Mouse (Mus musculus): ENCODE results near the gene Plekhh1. TPM values are rescaled to one million over a fixed set of nuclear protein-coding genes. Genes with fewer than 3 reads are reported as not detected.
"Not testable (repeated sequence)": the region's sequence is repeated elsewhere in the genome, so short reads cannot be mapped to it uniquely, and the experiment has no call there.

Gene Plekhh1
- polyA plus RNA-seq, 1 experiment from 2014 or later = 3.1 TPM

DNA sequence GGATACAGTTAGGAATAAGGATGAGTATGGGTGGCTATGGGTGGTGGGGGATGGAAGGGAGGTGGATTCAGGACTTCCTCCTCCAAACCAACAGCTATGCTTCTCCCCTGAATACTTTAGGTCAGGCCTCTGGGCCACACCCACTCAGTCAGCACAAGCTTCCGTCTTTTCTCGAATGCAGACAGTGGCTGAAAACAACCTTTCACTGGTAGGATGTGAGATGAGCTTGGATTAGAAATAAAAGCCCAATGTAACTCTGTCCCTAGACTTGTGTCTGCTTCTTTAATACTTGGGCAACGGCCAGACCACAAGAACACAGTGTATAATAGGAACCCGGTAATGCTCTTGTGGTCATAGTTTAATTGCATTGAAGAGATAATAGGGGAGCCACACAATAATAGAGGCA lies 11.0 kb upstream of the Plekhh1 start:
- WGBS = 57% methylated on average over 4 of the region's 4 CpGs
- ATAC-seq (ENCODE audit: low read depth) = no peak
- no peaks in the 10 kb centered on the region for H3K4me1 ChIP-seq (replicated peaks; ENCODE audit: control insufficient read depth, insufficient read depth, low read length)
- H3K27ac ChIP-seq (ENCODE audit: low read length) = no peak overlapping the region
- no peak overlapping the region for H3K9ac ChIP-seq (ENCODE audit: low read length)
- H3K36me3 ChIP-seq (ENCODE audit: control insufficient read depth, insufficient read depth, low read length) = no peaks in the 10 kb centered on the region
- H3K9me3 ChIP-seq (ENCODE audit: control insufficient read depth, low read length) = no peaks in the 10 kb centered on the region
- H3K4me2 ChIP-seq (ENCODE audit: low read depth, low read length) = no peak overlapping the region
- no peaks in the 10 kb centered on the region for H3K27me3 ChIP-seq (ENCODE audit: control insufficient read depth, insufficient read depth, low read depth, low read length)
- H3K4me3 ChIP-seq (ENCODE audit: low read length) = no peak overlapping the region

GRCm38 (mm10) chr12:79021902-79022301 lies 7.1 kb upstream of the Plekhh1 start:
- H3K4me2 ChIP-seq (ENCODE audit: low read depth, low read length) = no peak overlapping the region
- no peak overlapping the region for H3K9ac ChIP-seq (ENCODE audit: low read length)
- H3K9me3 ChIP-seq (ENCODE audit: control insufficient read depth, low read length) = no peaks in the 10 kb centered on the region
- no peak for ATAC-seq (ENCODE audit: low read depth)
- no peaks in the 10 kb centered on the region for H3K4me1 ChIP-seq (replicated peaks; ENCODE audit: control insufficient read depth, insufficient read depth, low read length)
- WGBS = 80% methylated on average over 1 of the region's 1 CpGs
- no peaks in the 10 kb centered on the region for H3K36me3 ChIP-seq (ENCODE audit: control insufficient read depth, insufficient read depth, low read length)
- no peak overlapping the region for H3K4me3 ChIP-seq (ENCODE audit: low read length)
- no peaks in the 10 kb centered on the region; the same call in 1 of the 2 replicates for H3K27me3 ChIP-seq (ENCODE audit: control insufficient read depth, insufficient read depth, low read depth, low read length)
- no peak overlapping the region for H3K27ac ChIP-seq (ENCODE audit: low read length)

DNA sequence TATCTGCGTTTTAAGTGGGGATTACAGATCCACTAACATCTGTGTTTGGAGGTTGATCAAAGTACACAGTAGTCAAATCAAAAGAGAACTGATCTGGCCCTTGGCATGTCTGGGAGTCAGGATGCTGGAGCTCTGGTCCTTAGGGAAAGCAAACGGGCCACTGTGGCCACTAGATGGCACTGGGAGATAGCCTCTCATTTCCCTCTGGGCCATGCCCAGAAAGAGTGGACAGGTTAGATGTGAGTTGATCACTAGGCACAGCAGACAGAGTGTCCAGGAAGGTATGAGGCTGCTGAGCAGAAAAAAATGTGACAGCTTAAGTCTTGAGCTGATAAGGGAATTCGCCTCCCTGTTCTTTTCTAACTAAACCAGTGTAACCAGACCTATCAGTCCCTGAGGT lies 6.1 kb upstream of the Plekhh1 start:
- no peak overlapping the region for H3K27ac ChIP-seq (ENCODE audit: low read length)
- WGBS = 9% methylated on average over 3 of the region's 3 CpGs
- peak; percentile 51; the same call in 1 of the 2 replicates for ATAC-seq (ENCODE audit: low read depth)
- no peaks in the 10 kb centered on the region for H3K9me3 ChIP-seq (ENCODE audit: control insufficient read depth, low read length)
- H3K4me2 ChIP-seq (ENCODE audit: low read depth, low read length) = no peak overlapping the region
- no peaks in the 10 kb centered on the region for H3K4me1 ChIP-seq (replicated peaks; ENCODE audit: control insufficient read depth, insufficient read depth, low read length)
- H3K4me3 ChIP-seq (ENCODE audit: low read length) = no peak overlapping the region
- H3K9ac ChIP-seq (ENCODE audit: low read length) = no peak overlapping the region
- H3K36me3 ChIP-seq (ENCODE audit: control insufficient read depth, insufficient read depth, low read length) = no peaks in the 10 kb centered on the region
- no peaks in the 10 kb centered on the region; the same call in 1 of the 2 replicates for H3K27me3 ChIP-seq (ENCODE audit: control insufficient read depth, insufficient read depth, low read depth, low read length)

DNA sequence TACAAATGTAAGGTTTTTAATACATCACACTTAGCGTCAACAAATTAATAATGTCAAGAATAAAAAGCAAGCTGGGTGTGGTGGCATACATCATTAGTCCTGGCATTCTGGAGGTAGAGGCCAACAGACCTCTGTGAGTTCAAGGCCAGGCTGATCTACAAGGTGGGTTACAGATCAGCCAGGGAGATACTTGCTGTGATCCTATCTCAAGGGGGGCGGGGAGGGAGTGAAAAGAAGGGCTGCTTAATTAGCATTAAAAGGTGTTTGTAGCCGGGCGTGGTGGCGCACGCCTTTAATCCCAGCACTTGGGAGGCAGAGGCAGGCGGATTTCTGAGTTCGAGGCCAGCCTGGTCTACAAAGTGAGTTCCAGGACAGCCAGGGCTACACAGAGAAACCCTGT lies 1.4 kb upstream of the Plekhh1 start:
- H3K4me1 ChIP-seq (replicated peaks; ENCODE audit: control insufficient read depth, insufficient read depth, low read length); H3K4me2 ChIP-seq (ENCODE audit: low read depth, low read length); H3K36me3 ChIP-seq (ENCODE audit: control insufficient read depth, insufficient read depth, low read length); H3K27ac ChIP-seq (ENCODE audit: low read length); H3K9ac ChIP-seq (ENCODE audit: low read length); ATAC-seq (ENCODE audit: low read depth); H3K4me3 ChIP-seq (ENCODE audit: low read length); H3K27me3 ChIP-seq (ENCODE audit: control insufficient read depth, insufficient read depth, low read depth, low read length); H3K9me3 ChIP-seq (ENCODE audit: control insufficient read depth, low read length): not testable (repeated sequence)
- WGBS = 97% methylated on average over 8 of the region's 8 CpGs

DNA sequence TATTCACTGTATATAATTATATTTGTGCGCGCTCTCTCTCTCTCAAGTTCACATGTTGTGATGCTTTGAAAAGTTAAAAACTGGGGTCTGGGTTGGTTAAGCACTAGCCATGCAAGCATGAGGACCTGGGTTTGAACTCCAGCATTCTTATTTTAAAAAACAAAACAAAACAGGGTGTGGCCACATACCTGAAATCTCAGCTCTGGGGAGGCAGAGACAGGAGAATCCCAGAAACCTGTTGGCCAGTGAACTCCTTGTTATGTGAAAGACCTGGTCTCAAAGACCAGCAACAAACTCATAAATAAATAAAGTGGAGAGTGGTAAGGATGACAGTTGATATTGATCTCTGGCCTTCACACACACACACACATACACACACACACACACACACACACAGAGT lies 5.4 kb downstream of the Plekhh1 start:
- Histone ChIP-seq H3K4me2 (ENCODE audit: low read depth, low read length) (no peak overlapping the region), H3K4me3 (ENCODE audit: low read length) (no peak overlapping the region), H3K36me3 (ENCODE audit: control insufficient read depth, insufficient read depth, low read length) (no peaks in the 10 kb centered on the region), H3K27ac (ENCODE audit: low read length) (no peak overlapping the region), H3K9ac (ENCODE audit: low read length) (no peak overlapping the region), H3K27me3 (ENCODE audit: control insufficient read depth, insufficient read depth, low read depth, low read length) (no peaks in the 10 kb centered on the region), H3K4me1 (replicated peaks; ENCODE audit: control insufficient read depth, insufficient read depth, low read length) (no peaks in the 10 kb centered on the region; the same call in 1 of the 2 replicates), H3K9me3 (ENCODE audit: control insufficient read depth, low read length) (no peaks in the 10 kb centered on the region)
- ATAC-seq (ENCODE audit: low read depth) = no peak
- 99% methylated on average over 2 of the region's 2 CpGs for WGBS

DNA sequence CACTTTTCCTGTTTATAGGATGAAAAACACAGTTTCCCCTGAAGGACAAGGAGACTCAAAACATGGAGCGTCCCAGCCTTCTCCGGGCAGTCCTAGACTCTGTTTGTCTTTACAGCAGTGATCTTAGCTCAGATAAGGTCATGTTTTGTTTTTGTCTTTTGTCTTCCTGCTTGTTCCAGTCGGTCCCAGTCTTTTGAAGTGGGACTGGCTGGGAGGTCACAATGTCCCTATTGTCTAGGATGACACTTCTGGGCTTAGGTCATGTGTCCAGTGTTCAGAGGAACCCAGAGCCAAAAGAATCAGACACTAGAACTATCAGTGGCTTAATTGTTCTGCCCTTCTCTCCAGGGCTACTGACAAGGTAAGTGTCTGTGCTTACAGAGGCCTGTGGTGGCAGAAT lies 6.4 kb downstream of the Plekhh1 start:
- Histone ChIP-seq H3K4me1 (replicated peaks; ENCODE audit: control insufficient read depth, insufficient read depth, low read length) (no peaks in the 10 kb centered on the region), H3K36me3 (ENCODE audit: control insufficient read depth, insufficient read depth, low read length) (no peaks in the 10 kb centered on the region), H3K4me3 (ENCODE audit: low read length) (no peak overlapping the region), H3K27ac (ENCODE audit: low read length) (no peak overlapping the region), H3K27me3 (ENCODE audit: control insufficient read depth, insufficient read depth, low read depth, low read length) (no peaks in the 10 kb centered on the region), H3K9ac (ENCODE audit: low read length) (no peak overlapping the region), H3K4me2 (ENCODE audit: low read depth, low read length) (no peak overlapping the region), H3K9me3 (ENCODE audit: control insufficient read depth, low read length) (no peaks in the 10 kb centered on the region)
- 29% methylated on average over 3 of the region's 3 CpGs for WGBS
- peak; percentile 52 for ATAC-seq (ENCODE audit: low read depth)

DNA sequence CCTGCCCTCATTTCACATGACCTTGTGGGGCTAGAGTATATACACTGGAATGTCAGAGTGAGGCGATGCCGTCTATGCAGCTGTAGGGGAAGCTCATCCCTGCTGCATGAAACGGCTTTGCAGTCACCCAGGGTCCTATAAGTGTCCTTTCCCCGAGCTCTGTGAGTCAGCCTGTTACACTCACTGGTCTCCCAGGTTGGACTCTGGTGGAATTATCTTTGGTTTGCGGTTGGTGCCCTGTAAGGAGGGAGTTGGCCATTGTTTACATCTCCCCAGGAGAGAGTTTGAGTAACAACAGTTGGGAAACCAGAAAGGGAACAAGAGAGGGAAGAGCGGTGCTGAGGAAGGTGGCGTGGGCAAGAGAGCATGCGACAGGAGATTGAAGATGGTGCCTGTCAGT lies 10.7 kb downstream of the Plekhh1 start:
- Histone ChIP-seq H3K4me1 (replicated peaks; ENCODE audit: control insufficient read depth, insufficient read depth, low read length) (no peaks in the 10 kb centered on the region), H3K4me3 (ENCODE audit: low read length) (no peak overlapping the region), H3K36me3 (ENCODE audit: control insufficient read depth, insufficient read depth, low read length) (peaks cover 2% of the 10 kb centered on the region; the same call in 1 of the 2 replicates), H3K4me2 (ENCODE audit: low read depth, low read length) (no peak overlapping the region), H3K9ac (ENCODE audit: low read length) (no peak overlapping the region), H3K27ac (ENCODE audit: low read length) (no peak overlapping the region), H3K27me3 (ENCODE audit: control insufficient read depth, insufficient read depth, low read depth, low read length) (no peaks in the 10 kb centered on the region), H3K9me3 (ENCODE audit: control insufficient read depth, low read length) (no peaks in the 10 kb centered on the region)
- WGBS = 50% methylated on average over 8 of the region's 8 CpGs
- ATAC-seq (ENCODE audit: low read depth) = no peak

- H3K27ac ChIP-seq (ENCODE audit: low read length) = no peak overlapping the region
- H3K9me3 ChIP-seq (ENCODE audit: control insufficient read depth, low read length) = no peaks in the 10 kb centered on the region
- peaks cover 2% of the 10 kb centered on the region for H3K36me3 ChIP-seq (ENCODE audit: control insufficient read depth, insufficient read depth, low read length)
- H3K9ac ChIP-seq (ENCODE audit: low read length) = no peak overlapping the region
- ATAC-seq (ENCODE audit: low read depth) = no peak
- no peaks in the 10 kb centered on the region for H3K4me1 ChIP-seq (replicated peaks; ENCODE audit: control insufficient read depth, insufficient read depth, low read length)
- WGBS = 82% methylated on average over 11 of the region's 11 CpGs
- H3K4me3 ChIP-seq (ENCODE audit: low read length) = no peak overlapping the region
- no peaks in the 10 kb centered on the region for H3K27me3 ChIP-seq (ENCODE audit: control insufficient read depth, insufficient read depth, low read depth, low read length)
- H3K4me2 ChIP-seq (ENCODE audit: low read depth, low read length) = no peak overlapping the region
Observed at GRCm38 (mm10) chr12:79040201-79040827, 11.4 kb downstream of the Plekhh1 start.

DNA sequence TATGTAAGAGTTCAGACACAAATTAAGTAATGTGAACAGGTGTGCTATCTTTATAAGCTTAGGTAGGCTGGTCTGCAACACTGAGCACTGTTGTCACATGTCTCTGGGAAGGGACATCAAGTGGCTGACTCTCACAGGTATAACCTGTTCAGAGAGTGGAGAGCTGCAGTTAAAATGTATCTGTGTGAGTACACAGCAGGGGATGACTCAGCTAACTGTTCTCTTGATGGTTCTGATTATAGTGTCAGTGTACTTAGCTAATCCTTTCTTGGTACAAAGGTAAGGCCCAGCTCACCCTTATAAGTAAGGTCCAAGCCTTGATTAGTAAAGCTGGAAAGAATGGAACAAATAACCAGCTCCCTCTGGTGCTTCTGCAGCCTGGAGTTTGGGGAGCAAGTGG lies 12.5 kb downstream of the Plekhh1 start:
- ATAC-seq (ENCODE audit: low read depth) = no peak
- Histone ChIP-seq H3K4me3 (ENCODE audit: low read length) (no peak overlapping the region), H3K4me1 (replicated peaks; ENCODE audit: control insufficient read depth, insufficient read depth, low read length) (no peaks in the 10 kb centered on the region), H3K27ac (ENCODE audit: low read length) (no peak overlapping the region), H3K36me3 (ENCODE audit: control insufficient read depth, insufficient read depth, low read length) (peaks cover 2% of the 10 kb centered on the region), H3K4me2 (ENCODE audit: low read depth, low read length) (no peak overlapping the region), H3K9me3 (ENCODE audit: control insufficient read depth, low read length) (no peaks in the 10 kb centered on the region), H3K27me3 (ENCODE audit: control insufficient read depth, insufficient read depth, low read depth, low read length) (no peaks in the 10 kb centered on the region), H3K9ac (ENCODE audit: low read length) (no peak overlapping the region)

GRCm38 (mm10) chr12:79044668-79045067 lies 15.7 kb downstream of the Plekhh1 start:
- ATAC-seq (ENCODE audit: low read depth) = peak; percentile 62; the same call in 1 of the 2 replicates
- Histone ChIP-seq H3K36me3 (ENCODE audit: control insufficient read depth, insufficient read depth, low read length) (peaks cover 2% of the 10 kb centered on the region), H3K27me3 (ENCODE audit: control insufficient read depth, insufficient read depth, low read depth, low read length) (no peaks in the 10 kb centered on the region), H3K4me2 (ENCODE audit: low read depth, low read length) (no peak overlapping the region), H3K4me3 (ENCODE audit: low read length) (no peak overlapping the region), H3K9me3 (ENCODE audit: control insufficient read depth, low read length) (no peaks in the 10 kb centered on the region), H3K9ac (ENCODE audit: low read length) (no peak overlapping the region), H3K4me1 (replicated peaks; ENCODE audit: control insufficient read depth, insufficient read depth, low read length) (no peaks in the 10 kb centered on the region), H3K27ac (ENCODE audit: low read length) (no peak overlapping the region)
- WGBS = 64% methylated on average over 8 of the region's 8 CpGs
